Mouse (Mus musculus) hindbrain, embryonic 11.5 days (tissue): ENCODE results near the gene Sh2b3. TPM values are rescaled to one million over a fixed set of nuclear protein-coding genes. Genes with fewer than 3 reads are reported as not detected.

Experiments used
- ATAC-seq: fragments of 200-750 bp; cut with Nextera tagmentation; 2 replicates; pipeline ENCODE4 v1.8.0; 2017; ENCODE audit warnings: mild to moderate bottlenecking, moderate TSS enrichment, moderate library complexity; ENCODE audit not compliant: low FRiP score
- DNase-seq: peaks from one replicate; pipeline ENCODE4 v3.0.0-alpha.2; 2015; ENCODE audit warnings: low spot score
- H3K27ac ChIP-seq: fragments of 300-500 bp; sonication (generic); 2 replicates; pipeline ENCODE4 v1.5.1; 2014; ENCODE audit warnings: mild to moderate bottlenecking, low read depth, low read length
- H3K27me3 ChIP-seq: fragments of 300-500 bp; sonication (generic); 2 replicates; pipeline ENCODE4 v1.6.1; 2014; ENCODE audit warnings: mild to moderate bottlenecking, low read length, moderate library complexity, mixed read lengths; ENCODE audit not compliant: control insufficient read depth, insufficient read depth
- H3K36me3 ChIP-seq: fragments of 300-500 bp; sonication (generic); 2 replicates; pipeline ENCODE4 v1.6.1; 2014; ENCODE audit warnings: mild to moderate bottlenecking, low read length, moderate library complexity, mixed read lengths; ENCODE audit not compliant: control insufficient read depth, insufficient read depth
- H3K4me1 ChIP-seq: fragments of 300-500 bp; sonication (generic); replicated peaks from 2 replicates; pipeline ENCODE4 v1.6.1; 2014; ENCODE audit warnings: low read length, mixed read lengths; ENCODE audit not compliant: control insufficient read depth, insufficient read depth
- H3K4me2 ChIP-seq: fragments of 300-500 bp; sonication (generic); replicated peaks from 2 replicates; pipeline ENCODE4 v1.6.1; 2014; ENCODE audit warnings: mild to moderate bottlenecking, low read depth, low read length
- H3K4me3 ChIP-seq: fragments of 300-500 bp; sonication (generic); 2 replicates; pipeline ENCODE4 v1.5.1; 2014; ENCODE audit warnings: low read depth, low read length
- H3K9ac ChIP-seq: fragments of 300-500 bp; sonication (generic); 2 replicates; pipeline ENCODE4 v1.6.1; 2014; ENCODE audit warnings: low read depth, low read length
- H3K9me3 ChIP-seq: fragments of 300-500 bp; sonication (generic); 2 replicates; pipeline ENCODE4 v1.6.1; 2016; ENCODE audit warnings: low read length; ENCODE audit not compliant: control insufficient read depth
- WGBS: fragments of 180-500 bp; shearing (Covaris S2); extraction: QIAGEN DNeasy Blood & Tissue Kit; methylation state at CpG from one replicate; pipeline ENCODE4 v1.1.7; 2014; 5-methylcytosine and 5-hydroxymethylcytosine counted together
- polyA plus RNA-seq: library from polyadenylated mRNA; unstranded; fragments of >200 nt; fragmentation: Nextera tagmentation; extraction: Ambion mirVana; gene quantifications from 2 replicates; pipeline ENCODE4 v1.2.1, GENCODE M21; 2014

Gene Sh2b3
- polyA plus RNA-seq, 1 experiment from 2014 or later, result 8.4 TPM

- Histone ChIP-seq H3K9ac (no peak overlapping the region), H3K4me3 (no peak overlapping the region), H3K36me3 (no peaks in the 10 kb centered on the region), H3K4me2 (no peak overlapping the region), H3K27me3 (no peaks in the 10 kb centered on the region), H3K27ac (no peak overlapping the region), H3K4me1 (no peaks in the 10 kb centered on the region), H3K9me3 (no peaks in the 10 kb centered on the region)
- DNase-seq (no peak), ATAC-seq (no peak)
- WGBS, result 70% methylated on average over 6 of the region's 6 CpGs
Measured at GRCm38 (mm10) chr5:121870832-121871231, 33.4 kb upstream of the Sh2b3 start.

GRCm38 (mm10) chr5:121867963-121868362 lies 30.5 kb upstream of the Sh2b3 start:
- H3K9ac ChIP-seq, result no peak overlapping the region
- DNase-seq (no peak), ATAC-seq (no peak)
- no peak overlapping the region for H3K4me3 ChIP-seq
- H3K4me1 ChIP-seq, result no peaks in the 10 kb centered on the region
- no peak overlapping the region for H3K27ac ChIP-seq
- H3K27me3 ChIP-seq, result no peaks in the 10 kb centered on the region
- H3K4me2 ChIP-seq, result no peak overlapping the region
- no peaks in the 10 kb centered on the region for H3K9me3 ChIP-seq
- 76% methylated on average over 5 of the region's 5 CpGs for WGBS
- no peaks in the 10 kb centered on the region for H3K36me3 ChIP-seq

GRCm38 (mm10) chr5:121864330-121864729 lies 26.9 kb upstream of the Sh2b3 start:
- H3K4me2 ChIP-seq, result no peak overlapping the region
- H3K9ac ChIP-seq, result no peak overlapping the region

GRCm38 (mm10) chr5:121861964-121862363 lies 24.5 kb upstream of the Sh2b3 start:
- Histone ChIP-seq H3K9ac (no peak overlapping the region), H3K4me1 (no peaks in the 10 kb centered on the region), H3K27me3 (no peaks in the 10 kb centered on the region), H3K36me3 (peaks cover 9% of the 10 kb centered on the region), H3K9me3 (no peaks in the 10 kb centered on the region), H3K4me3 (no peak overlapping the region), H3K27ac (no peak overlapping the region), H3K4me2 (no peak overlapping the region)
- WGBS, result 41% methylated on average over 5 of the region's 5 CpGs
- DNase-seq, result no peak
- no peak for ATAC-seq

More at GRCm38 (mm10) chr5:121864330-121864729, 26.9 kb upstream of the Sh2b3 start:
- no peak for DNase-seq
- ATAC-seq, result no peak
- Histone ChIP-seq H3K4me1 (no peaks in the 10 kb centered on the region), H3K27ac (no peak overlapping the region), H3K36me3 (peaks cover 9% of the 10 kb centered on the region), H3K27me3 (no peaks in the 10 kb centered on the region), H3K4me3 (no peak overlapping the region), H3K9me3 (no peaks in the 10 kb centered on the region)
- 12% methylated on average over 6 of the region's 11 CpGs for WGBS

- WGBS, result 92% methylated on average over 12 of the region's 12 CpGs
- DNase-seq, result no peak
- H3K9me3 ChIP-seq, result no peaks in the 10 kb centered on the region
- no peaks in the 10 kb centered on the region for H3K27me3 ChIP-seq
- no peak overlapping the region for H3K27ac ChIP-seq
- no peak for ATAC-seq
- H3K4me3 ChIP-seq, result no peak overlapping the region
- H3K9ac ChIP-seq, result no peak overlapping the region
- H3K4me2 ChIP-seq, result no peak overlapping the region
- 0 out of 2 replicates have a peak, but pooled peaks cover 2% of the 10 kb centered on the region for H3K4me1 ChIP-seq
- H3K36me3 ChIP-seq, result peaks cover 9% of the 10 kb centered on the region
Measured at GRCm38 (mm10) chr5:121858427-121858826, 21.0 kb upstream of the Sh2b3 start.

- H3K4me1 ChIP-seq, result 0 out of 2 replicates have a peak, but pooled peaks cover 2% of the 10 kb centered on the region
- H3K36me3 ChIP-seq, result peaks cover 16% of the 10 kb centered on the region
- H3K9ac ChIP-seq, result no peak overlapping the region
- H3K9me3 ChIP-seq, result no peaks in the 10 kb centered on the region
- no peak overlapping the region for H3K27ac ChIP-seq
- WGBS, result 86% methylated on average over 11 of the region's 11 CpGs
- no peak overlapping the region for H3K4me2 ChIP-seq
- DNase-seq (no peak), ATAC-seq (no peak)
- H3K4me3 ChIP-seq, result no peak overlapping the region
- H3K27me3 ChIP-seq, result no peaks in the 10 kb centered on the region
Measured at GRCm38 (mm10) chr5:121856740-121857139, 19.3 kb upstream of the Sh2b3 start.

GRCm38 (mm10) chr5:121854768-121855167 lies 17.3 kb upstream of the Sh2b3 start:
- Histone ChIP-seq H3K4me3 (no peak overlapping the region), H3K9ac (no peak overlapping the region), H3K36me3 (peaks cover 7% of the 10 kb centered on the region; the same call in 1 of the 2 replicates), H3K27me3 (no peaks in the 10 kb centered on the region), H3K27ac (no peak overlapping the region), H3K9me3 (no peaks in the 10 kb centered on the region), H3K4me2 (no peak overlapping the region), H3K4me1 (peaks cover 13% of the 10 kb centered on the region)
- WGBS, result 61% methylated on average over 10 of the region's 10 CpGs
- no peak for DNase-seq
- ATAC-seq, result 0 out of 2 replicates have a peak, but pooled peaks have one; percentile 10

GRCm38 (mm10) chr5:121853368-121854051 lies 16.1 kb upstream of the Sh2b3 start:
- ATAC-seq (no peak), DNase-seq (no peak)
- WGBS, result 93% methylated on average over 9 of the region's 9 CpGs
- peaks cover 7% of the 10 kb centered on the region; the same call in 1 of the 2 replicates for H3K36me3 ChIP-seq
- no peak overlapping the region for H3K9ac ChIP-seq
- H3K27me3 ChIP-seq, result no peaks in the 10 kb centered on the region
- no peak overlapping the region for H3K27ac ChIP-seq
- H3K9me3 ChIP-seq, result no peaks in the 10 kb centered on the region
- no peak overlapping the region for H3K4me3 ChIP-seq
- peaks cover 16% of the 10 kb centered on the region for H3K4me1 ChIP-seq
- H3K4me2 ChIP-seq, result no peak overlapping the region
